Mouse (Mus musculus) midbrain, embryonic 11.5 days (tissue): Measurements from ENCODE around the gene Macf1. TPM values are rescaled to one million over a fixed set of nuclear protein-coding genes. Genes with fewer than 3 reads are reported as not detected.
"Not testable (repeated sequence)": the region's sequence is repeated elsewhere in the genome, so short reads cannot be mapped to it uniquely, and the experiment has no call there.

Source experiments
- ATAC-seq: fragments of 200-750 bp; cut with Nextera tagmentation; 2 replicates; pipeline ENCODE4 v1.8.0; 2017; ENCODE audit warnings: moderate TSS enrichment, moderate library complexity; ENCODE audit not compliant: low FRiP score
- DNase-seq: peaks from one replicate; pipeline ENCODE4 v3.0.0; 2015; ENCODE audit warnings: low spot score; ENCODE audit errors: missing footprints
- H3K27ac ChIP-seq: fragments of 300-500 bp; sonication (generic); 2 replicates; pipeline ENCODE4 v1.5.1; 2014; ENCODE audit warnings: low read depth, low read length
- H3K27me3 ChIP-seq: fragments of 300-500 bp; sonication (generic); 2 replicates; pipeline ENCODE4 v1.6.1; 2014; ENCODE audit warnings: mild to moderate bottlenecking, low read length, moderate library complexity, mixed read lengths; ENCODE audit not compliant: control insufficient read depth, insufficient read depth
- H3K36me3 ChIP-seq: fragments of 300-500 bp; sonication (generic); 2 replicates; pipeline ENCODE4 v1.6.1; 2014; ENCODE audit warnings: mild to moderate bottlenecking, low read length, moderate library complexity, mixed read lengths; ENCODE audit not compliant: control insufficient read depth, insufficient read depth
- H3K4me1 ChIP-seq: fragments of 300-500 bp; sonication (generic); 2 replicates; pipeline ENCODE4 v1.6.1; 2014; ENCODE audit warnings: low read length; ENCODE audit not compliant: control insufficient read depth, insufficient read depth
- H3K4me2 ChIP-seq: fragments of 300-500 bp; sonication (generic); 2 replicates; pipeline ENCODE4 v1.6.1; 2014; ENCODE audit warnings: mild to moderate bottlenecking, moderate library complexity
- H3K4me3 ChIP-seq: fragments of 300-500 bp; sonication (generic); 2 replicates; pipeline ENCODE4 v1.5.1; 2014; ENCODE audit warnings: low read depth, low read length
- H3K9ac ChIP-seq: fragments of 300-500 bp; sonication (generic); 2 replicates; pipeline ENCODE4 v1.6.1; 2014; ENCODE audit warnings: low read length
- H3K9me3 ChIP-seq: fragments of 300-500 bp; sonication (generic); 2 replicates; pipeline ENCODE4 v1.6.1; 2016; ENCODE audit warnings: low read length; ENCODE audit not compliant: control insufficient read depth
- WGBS: fragments of 180-500 bp; shearing (Covaris S2); extraction: QIAGEN DNeasy Blood & Tissue Kit; methylation state at CpG from one replicate; pipeline ENCODE4 v1.1.7; 2014; 5-methylcytosine and 5-hydroxymethylcytosine counted together
- polyA plus RNA-seq: library from polyadenylated mRNA; unstranded; fragments of >200 nt; fragmentation: Nextera tagmentation; extraction: Ambion mirVana; gene quantifications from 2 replicates; pipeline ENCODE4 v1.2.1, GENCODE M21; 2014

Macf1 gene
- polyA plus RNA-seq, 1 experiment from 2014 or later = 74.6 TPM

DNA sequence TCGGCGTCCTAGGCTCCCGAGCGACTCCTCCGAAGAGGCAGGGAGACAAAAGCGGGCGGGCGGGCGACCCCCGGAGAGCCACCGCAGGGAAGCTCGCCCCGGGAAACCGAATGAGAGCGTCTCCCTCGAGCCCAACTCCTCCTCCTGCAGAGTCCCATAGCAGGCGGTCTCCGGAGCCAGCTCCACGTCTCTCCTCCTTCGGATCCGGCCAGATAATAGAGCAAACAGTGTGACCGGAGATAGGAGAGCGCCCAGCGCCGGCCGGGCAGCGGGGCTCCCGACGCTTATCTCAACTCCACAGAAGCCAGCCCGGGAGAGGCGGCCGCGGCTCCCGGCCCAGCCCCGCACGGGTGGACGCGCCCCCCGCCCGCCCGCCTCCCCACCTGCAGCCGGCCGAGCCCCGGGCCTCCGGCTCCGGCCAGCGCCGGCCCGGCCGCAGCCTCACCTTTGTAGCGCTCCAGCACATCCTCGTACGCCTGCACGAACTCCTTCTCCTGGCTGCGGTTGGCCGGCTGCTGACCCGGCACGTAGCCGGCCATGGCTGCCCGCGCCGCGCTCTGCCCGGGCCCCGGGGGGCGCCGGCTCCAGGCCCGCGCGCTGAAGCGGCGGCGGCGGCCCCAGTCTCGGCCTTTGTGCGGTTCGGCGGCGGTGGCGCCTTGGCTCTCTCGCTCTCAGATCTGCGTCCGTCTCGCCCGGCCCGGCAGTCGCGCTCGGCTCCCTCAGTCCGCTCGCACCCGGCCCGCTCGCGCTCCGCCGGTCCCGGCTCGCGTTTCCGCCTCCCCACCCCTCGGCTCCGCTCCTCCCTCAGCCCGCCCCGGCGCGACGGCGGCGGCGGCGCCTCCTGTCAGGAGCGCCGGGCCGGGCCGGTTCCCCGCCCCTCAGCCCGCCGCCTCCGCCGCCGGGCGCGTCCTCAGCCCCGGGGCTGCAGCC lies 19.9 kb downstream of the Macf1 start:
- peak overlapping the region; percentile 79 for H3K4me2 ChIP-seq
- H3K27ac ChIP-seq = peak overlapping the region; percentile 100
- ATAC-seq (peak; percentile 69), DNase-seq (peak; percentile 96)
- H3K9ac ChIP-seq = peak overlapping the region; percentile 100
- under 1% methylated on average over 108 of the region's 125 CpGs for WGBS
- peaks cover 42% of the 10 kb centered on the region for H3K4me1 ChIP-seq
- H3K9me3 ChIP-seq = no peaks in the 10 kb centered on the region
- H3K27me3 ChIP-seq = no peaks in the 10 kb centered on the region
- peak overlapping the region; percentile 97 for H3K4me3 ChIP-seq
- H3K36me3 ChIP-seq = no peaks in the 10 kb centered on the region

DNA sequence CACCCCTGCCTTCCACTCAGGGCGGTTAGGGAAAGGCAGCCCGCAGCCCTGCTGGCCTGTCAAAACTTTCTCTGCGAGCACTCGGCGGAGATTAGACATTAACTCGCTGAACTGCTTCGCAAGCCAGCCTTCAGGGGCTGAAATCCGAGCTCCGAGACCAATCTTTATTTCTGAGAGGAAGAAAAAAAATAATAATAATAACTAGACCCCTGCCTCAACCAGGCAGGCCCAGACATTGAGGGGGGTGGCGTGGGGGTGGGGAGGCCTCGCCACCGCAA lies 20.5 kb downstream of the Macf1 start:
- peak overlapping the region; percentile 79 for H3K4me2 ChIP-seq
- H3K27me3 ChIP-seq = no peaks in the 10 kb centered on the region
- ATAC-seq (no peak), DNase-seq (no peak)
- peak overlapping the region; percentile 100 for H3K27ac ChIP-seq
- WGBS = under 1% methylated on average over 12 of the region's 12 CpGs
- peaks cover 42% of the 10 kb centered on the region for H3K4me1 ChIP-seq
- peak overlapping the region; percentile 100 for H3K9ac ChIP-seq
- H3K9me3 ChIP-seq = no peaks in the 10 kb centered on the region
- H3K36me3 ChIP-seq = no peaks in the 10 kb centered on the region
- H3K4me3 ChIP-seq = peak overlapping the region; percentile 97

DNA sequence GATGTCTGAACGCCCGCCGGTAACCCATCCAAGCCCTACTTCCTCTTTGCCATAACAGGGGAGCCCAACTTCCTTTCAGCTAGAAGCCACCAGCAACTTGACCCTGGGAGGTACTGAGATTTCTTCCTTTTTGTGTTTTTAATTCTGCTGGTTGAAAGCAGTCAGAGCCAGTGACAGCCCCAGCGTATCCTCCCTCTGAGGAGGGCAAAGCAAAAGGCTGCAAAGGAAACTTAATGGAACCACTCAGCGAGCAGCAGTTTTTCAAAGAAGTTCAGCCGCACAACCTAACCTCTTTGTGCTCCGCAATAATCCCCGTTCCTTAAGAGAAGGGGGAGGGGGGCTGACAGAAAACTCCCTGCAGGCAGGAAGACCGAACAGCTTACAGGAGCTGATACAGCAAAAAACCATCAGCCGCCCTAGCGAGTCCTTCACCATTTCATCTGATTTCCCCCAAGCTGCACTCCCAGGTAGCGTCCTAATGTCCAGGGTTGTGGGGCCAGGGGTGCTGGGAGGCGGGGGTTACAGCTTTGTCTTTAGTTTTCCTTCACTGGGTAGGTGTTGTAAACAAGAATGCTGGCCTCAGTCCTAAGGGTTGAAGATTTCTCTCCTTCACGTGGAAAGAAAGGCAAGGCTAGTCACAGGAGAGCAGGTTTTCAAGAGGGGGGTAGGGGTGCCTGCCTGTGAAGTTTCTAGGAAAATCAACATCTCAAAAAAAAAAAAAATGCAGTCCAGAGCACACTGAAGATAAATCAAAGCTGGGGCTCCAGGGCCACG lies 21.1 kb downstream of the Macf1 start:
- no peaks in the 10 kb centered on the region for H3K9me3 ChIP-seq
- H3K27ac ChIP-seq = peak overlapping the region; percentile 100
- H3K4me2 ChIP-seq = peak overlapping the region; percentile 79
- peak overlapping the region; percentile 100 for H3K9ac ChIP-seq
- no peaks in the 10 kb centered on the region for H3K36me3 ChIP-seq
- peaks cover 42% of the 10 kb centered on the region for H3K4me1 ChIP-seq
- DNase-seq (peak; percentile 94), ATAC-seq (peak; percentile 22; the same call in 1 of the 2 replicates)
- H3K4me3 ChIP-seq = peak overlapping the region; percentile 97
- 1% methylated on average over 15 of the region's 15 CpGs for WGBS
- no peaks in the 10 kb centered on the region for H3K27me3 ChIP-seq

DNA sequence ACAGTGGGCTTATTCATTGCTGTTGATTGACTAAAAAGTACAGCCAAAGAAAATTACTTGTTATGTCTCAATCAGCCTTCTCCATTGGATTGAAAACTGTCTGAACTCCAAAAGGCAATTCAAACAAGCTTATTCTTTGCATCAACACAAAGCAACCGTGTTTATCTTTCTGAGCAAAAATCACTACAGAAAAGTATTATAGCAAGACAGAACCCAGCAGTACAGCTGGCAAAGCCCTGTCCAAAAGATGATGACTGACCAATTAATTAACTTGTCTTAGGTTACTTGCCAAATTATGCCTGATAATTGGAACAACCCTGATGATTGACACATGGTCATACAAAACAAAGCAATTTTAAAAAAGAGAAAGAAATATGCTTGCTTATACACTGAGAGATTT lies 26.0 kb downstream of the Macf1 start:
- Histone ChIP-seq H3K9me3 (no peaks in the 10 kb centered on the region), H3K4me2 (no peak overlapping the region), H3K27me3 (no peaks in the 10 kb centered on the region), H3K4me1 (peaks cover 19% of the 10 kb centered on the region), H3K36me3 (no peaks in the 10 kb centered on the region), H3K4me3 (no peak overlapping the region), H3K27ac (no peak overlapping the region), H3K9ac (no peak overlapping the region)
- no peak for ATAC-seq
- peak; percentile 76 for DNase-seq
- WGBS = 95% methylated on average over 1 of the region's 1 CpGs

DNA sequence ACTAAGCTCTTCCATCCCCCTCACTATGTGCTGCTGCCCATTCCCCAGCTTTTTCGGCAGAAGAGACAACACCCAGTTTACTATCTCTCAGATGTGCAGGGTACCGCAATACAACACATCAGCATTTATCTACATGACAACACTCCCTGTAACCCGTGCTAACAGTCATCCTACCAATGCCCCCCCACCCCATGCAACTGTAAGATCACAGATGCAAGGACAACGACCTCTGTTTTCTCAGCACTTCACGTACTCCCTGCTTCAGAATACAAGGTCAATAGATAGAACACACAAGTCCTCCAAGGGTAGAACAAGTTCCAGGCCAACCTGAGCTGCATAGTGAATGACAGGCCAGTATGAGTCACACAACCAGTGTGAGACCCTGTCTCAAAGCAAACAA lies 28.9 kb downstream of the Macf1 start:
- WGBS = 94% methylated on average over 5 of the region's 5 CpGs
- Histone ChIP-seq H3K4me1 (no peaks in the 10 kb centered on the region), H3K36me3 (no peaks in the 10 kb centered on the region), H3K9ac (no peak overlapping the region), H3K4me2 (no peak overlapping the region), H3K27ac (no peak overlapping the region), H3K9me3 (no peaks in the 10 kb centered on the region), H3K4me3 (no peak overlapping the region), H3K27me3 (no peaks in the 10 kb centered on the region)
- DNase-seq (no peak), ATAC-seq (no peak)

DNA sequence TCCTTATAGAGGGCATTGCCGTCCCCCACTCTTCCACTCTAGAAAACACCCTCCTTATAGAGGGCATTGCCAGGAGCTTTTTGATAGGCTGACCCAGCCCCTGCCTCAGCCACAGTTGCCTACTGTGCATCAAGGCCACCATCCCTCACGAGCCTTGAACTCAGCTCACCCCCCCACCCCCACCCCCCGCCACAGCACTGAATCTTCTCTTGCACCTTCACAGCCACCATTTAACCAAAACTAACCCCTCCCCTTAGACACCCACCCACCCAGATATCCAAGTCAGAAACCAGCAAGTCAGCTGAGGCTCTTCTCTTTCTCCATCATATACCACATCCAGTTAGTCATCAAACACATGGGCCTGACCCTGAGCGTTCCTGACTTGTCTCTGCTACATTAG lies 29.6 kb downstream of the Macf1 start:
- H3K4me2 ChIP-seq = no peak overlapping the region
- H3K36me3 ChIP-seq = no peaks in the 10 kb centered on the region
- H3K4me1 ChIP-seq = no peaks in the 10 kb centered on the region
- WGBS = 90% methylated on average over 4 of the region's 4 CpGs
- H3K9me3 ChIP-seq = no peaks in the 10 kb centered on the region
- H3K27me3 ChIP-seq = no peaks in the 10 kb centered on the region
- DNase-seq (no peak), ATAC-seq (no peak)
- no peak overlapping the region for H3K27ac ChIP-seq
- H3K4me3 ChIP-seq = no peak overlapping the region
- no peak overlapping the region for H3K9ac ChIP-seq

DNA sequence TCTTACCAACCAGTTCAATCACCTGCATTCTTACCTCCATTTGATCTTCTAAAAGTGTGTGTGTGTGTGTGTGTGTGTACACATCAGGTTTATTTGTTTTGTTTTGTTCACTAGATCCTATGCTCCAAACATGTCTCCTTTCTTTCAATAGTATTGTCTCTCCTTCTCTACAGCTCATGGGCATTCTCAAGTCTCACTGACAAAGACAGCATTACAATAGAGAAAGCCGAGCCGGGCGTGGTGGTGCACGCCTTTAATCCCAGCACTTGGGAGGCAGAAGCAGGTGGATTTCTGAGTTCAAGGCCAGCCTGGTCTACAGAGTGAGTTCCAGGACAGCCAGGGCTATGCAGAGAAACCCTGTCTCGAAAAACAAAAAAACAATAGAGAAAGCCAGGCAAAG lies 30.7 kb downstream of the Macf1 start:
- 92% methylated on average over 5 of the region's 5 CpGs for WGBS
- DNase-seq, H3K4me2 ChIP-seq, H3K9ac ChIP-seq, ATAC-seq, H3K36me3 ChIP-seq, H3K4me3 ChIP-seq, H3K27ac ChIP-seq, H3K9me3 ChIP-seq, H3K27me3 ChIP-seq, H3K4me1 ChIP-seq: not testable (repeated sequence)

DNA sequence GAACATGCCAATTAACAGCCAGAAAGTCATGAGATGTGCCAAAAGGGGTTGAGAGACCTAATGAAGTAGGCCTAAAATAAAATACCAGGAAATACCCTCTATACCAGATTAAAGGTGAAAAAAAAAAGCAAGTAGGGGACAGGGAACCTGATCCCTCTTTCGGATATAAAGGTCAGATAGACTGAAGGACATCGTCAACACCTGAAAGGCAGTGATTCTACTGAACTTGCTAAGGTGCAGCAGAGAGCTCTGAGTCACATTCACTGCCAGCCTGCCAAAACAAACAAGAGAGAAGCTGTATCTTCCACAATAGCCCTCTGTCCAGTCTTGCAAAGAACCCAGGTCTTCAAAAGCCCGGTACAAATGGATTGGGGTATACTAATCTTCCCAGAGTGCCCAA lies 32.0 kb downstream of the Macf1 start:
- H3K4me1 ChIP-seq = no peaks in the 10 kb centered on the region
- no peak overlapping the region for H3K27ac ChIP-seq
- DNase-seq (no peak), ATAC-seq (no peak)
- H3K4me3 ChIP-seq = no peak overlapping the region
- no peaks in the 10 kb centered on the region for H3K27me3 ChIP-seq
- H3K36me3 ChIP-seq = no peaks in the 10 kb centered on the region
- no peak overlapping the region for H3K9ac ChIP-seq
- no peak overlapping the region for H3K4me2 ChIP-seq
- 88% methylated on average over 3 of the region's 3 CpGs for WGBS
- no peaks in the 10 kb centered on the region for H3K9me3 ChIP-seq

DNA sequence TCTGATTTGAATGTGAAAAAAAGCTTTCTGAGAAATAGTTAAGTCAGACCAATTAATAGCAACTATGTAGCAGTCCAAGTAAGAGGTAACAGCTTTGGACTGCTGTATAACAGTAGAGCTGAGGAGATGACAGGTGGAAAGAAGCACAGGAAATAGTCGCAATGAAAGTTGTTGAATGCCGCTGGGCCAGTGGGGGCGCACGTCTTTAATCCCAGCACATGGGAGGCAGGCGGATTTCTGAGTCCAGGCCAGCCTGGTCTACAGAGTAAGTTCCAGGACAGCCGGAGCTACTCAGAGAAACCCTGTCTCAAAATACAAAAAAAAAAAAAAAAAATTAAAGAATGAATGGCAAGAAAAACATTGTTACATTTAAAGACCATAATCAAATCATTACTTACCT lies 35.0 kb downstream of the Macf1 start:
- ATAC-seq = no peak
- no peak for DNase-seq
- Histone ChIP-seq H3K4me1 (no peaks in the 10 kb centered on the region), H3K9ac (no peak overlapping the region), H3K4me2 (no peak overlapping the region), H3K36me3 (no peaks in the 10 kb centered on the region), H3K9me3 (no peaks in the 10 kb centered on the region), H3K27me3 (no peaks in the 10 kb centered on the region), H3K4me3 (no peak overlapping the region), H3K27ac (no peak overlapping the region)
- WGBS = 83% methylated on average over 6 of the region's 6 CpGs
